Mouse (Mus musculus) CH12.LX (cell line): ENCODE data around the gene Fam69a. TPM values are rescaled to one million over a fixed set of nuclear protein-coding genes. Genes with fewer than 3 reads are reported as not detected.

Experiments
- DNase-seq: peaks from one replicate; pipeline ENCODE4 v3.0.0-alpha.2; 2013; ENCODE audit errors: extremely low read depth
- H3K27ac ChIP-seq: 2 replicates; pipeline ENCODE4 v1.5.1; 2012; ENCODE audit warnings: low read depth, mild to moderate bottlenecking, control low read depth, moderate library complexity; ENCODE audit not compliant: insufficient read depth
- H3K27me3 ChIP-seq: replicated peaks from 2 replicates; pipeline ENCODE3; 2012; ENCODE audit warnings: inconsistent platforms
- H3K36me3 ChIP-seq, 2 experiments: replicated peaks in 1 of 2; 2 replicates each; pipeline versions ENCODE3 to v1.6.1; 2012; ENCODE audit warnings: inconsistent platforms in 1 of 2, low read length in 1 of 2, mild to moderate bottlenecking in 1 of 2, mixed read lengths in 1 of 2, moderate library complexity in 1 of 2; ENCODE audit not compliant: control insufficient read depth in 1 of 2, insufficient read depth in 1 of 2
- H3K4me1 ChIP-seq, 2 experiments: 2 replicates each; pipeline ENCODE4 v1.6.1; 2012; ENCODE audit warnings: inconsistent platforms in 1 of 2, moderate library complexity in 1 of 2; ENCODE audit not compliant: insufficient read depth in 2 of 2, control insufficient read depth in 1 of 2
- H3K4me2 ChIP-seq: 2 replicates; pipeline ENCODE4 v1.6.1; 2012; ENCODE audit warnings: low read depth, mild to moderate bottlenecking, control low read depth; ENCODE audit not compliant: poor library complexity, insufficient read depth, severe bottlenecking
- H3K4me3 ChIP-seq, 3 experiments: fragments of 150-350 bp in 1 of 3; sonication (generic) in 1 of 3; replicated peaks in 1 of 3; 2 replicates each; pipeline versions ENCODE3 to v1.5.1; 2011 to 2012; ENCODE audit warnings: low read depth in 2 of 3, low read length in 2 of 3, mild to moderate bottlenecking in 2 of 3, moderate library complexity in 2 of 3, control low read depth in 1 of 3, improper control_type of control experiment in 1 of 3, inconsistent platforms in 1 of 3, mixed read lengths in 1 of 3; ENCODE audit not compliant: poor library complexity in 1 of 3
- H3K79me2 ChIP-seq: replicated peaks from 2 replicates; pipeline ENCODE4 v1.6.1; 2012; ENCODE audit warnings: mild to moderate bottlenecking, moderate library complexity; ENCODE audit not compliant: control insufficient read depth, poor library complexity, insufficient read depth, severe bottlenecking; ENCODE audit errors: extremely low read depth
- H3K9ac ChIP-seq: 2 replicates; pipeline ENCODE4 v1.6.1; 2012; ENCODE audit warnings: low read depth, mild to moderate bottlenecking, control low read depth, moderate library complexity; ENCODE audit not compliant: insufficient read depth
- H3K9me3 ChIP-seq: replicated peaks from 2 replicates; pipeline ENCODE3; 2012; ENCODE audit warnings: low read length, inconsistent platforms, mixed read lengths
- CTCF ChIP-seq, 2 experiments: IDR thresholded peaks in 1 of 2; conservative IDR thresholded peaks in 1 of 2; 2 replicates each; pipeline ENCODE4 v1.5.1; 2011 to 2012; ENCODE audit warnings: low read depth in 2 of 2, low read length in 2 of 2, improper control_type of control experiment in 1 of 2, inconsistent platforms in 1 of 2, mild to moderate bottlenecking in 1 of 2, moderate library complexity in 1 of 2
- EP300 ChIP-seq: IDR thresholded peaks from 2 replicates; pipeline ENCODE4 v1.6.1; 2011; ENCODE audit warnings: low read length, improper control_type of control experiment
- ETS1 ChIP-seq: conservative IDR thresholded peaks from 2 replicates; pipeline ENCODE4 v1.6.1; 2012; ENCODE audit warnings: low read depth, mild to moderate bottlenecking, inconsistent platforms, low read length, improper control_type of control experiment, moderate library complexity
- JUN ChIP-seq: IDR thresholded peaks from 2 replicates; pipeline ENCODE4 v1.6.1; 2011; ENCODE audit warnings: low read depth, mild to moderate bottlenecking, low read length, improper control_type of control experiment, moderate library complexity; ENCODE audit not compliant: insufficient read depth
- JUND ChIP-seq: conservative IDR thresholded peaks from 2 replicates; pipeline ENCODE4 v1.6.1; 2011; ENCODE audit warnings: low read depth, low read length, improper control_type of control experiment
- KAT2A ChIP-seq: IDR thresholded peaks from 2 replicates; pipeline ENCODE4 v1.6.1; 2012; ENCODE audit warnings: low read length, improper control_type of control experiment, inconsistent platforms; ENCODE audit not compliant: insufficient replicate concordance
- MAFK ChIP-seq: IDR thresholded peaks from 2 replicates; pipeline ENCODE4 v1.6.1; 2011; ENCODE audit warnings: low read length, improper control_type of control experiment; ENCODE audit not compliant: insufficient replicate concordance
- MAX ChIP-seq: IDR thresholded peaks from 2 replicates; pipeline ENCODE4 v1.6.1; 2011; ENCODE audit warnings: low read length, improper control_type of control experiment
- MAZ ChIP-seq: IDR thresholded peaks from 2 replicates; pipeline ENCODE4 v1.6.1; 2012; ENCODE audit warnings: low read depth, mild to moderate bottlenecking, inconsistent platforms, low read length, improper control_type of control experiment, moderate library complexity
- MEF2A ChIP-seq: IDR thresholded peaks from 2 replicates; pipeline ENCODE4 v1.6.1; 2014; ENCODE audit warnings: low read depth, mild to moderate bottlenecking, inconsistent platforms, low read length, improper control_type of control experiment, borderline replicate concordance
- MXI1 ChIP-seq: IDR thresholded peaks from 2 replicates; pipeline ENCODE4 v1.6.1; 2011; ENCODE audit warnings: mild to moderate bottlenecking, low read depth, low read length, improper control_type of control experiment
- MYC ChIP-seq: IDR thresholded peaks from 2 replicates; pipeline ENCODE4 v1.6.1; 2011; ENCODE audit warnings: low read depth, mild to moderate bottlenecking, improper control_type of control experiment, low read length
- POLR2A ChIP-seq: IDR thresholded peaks from 2 replicates; pipeline ENCODE4 v1.6.1; 2011; ENCODE audit warnings: low read depth, mild to moderate bottlenecking, improper control_type of control experiment, low read length
- POLR2AphosphoS2 ChIP-seq: IDR thresholded peaks from 2 replicates; pipeline ENCODE4 v1.6.1; 2011; ENCODE audit warnings: low read depth, low read length, improper control_type of control experiment
- RCOR1 ChIP-seq: conservative IDR thresholded peaks from 2 replicates; pipeline ENCODE4 v1.6.1; 2012; ENCODE audit warnings: low read depth, mild to moderate bottlenecking, inconsistent platforms, low read length, improper control_type of control experiment
- TBP ChIP-seq: conservative IDR thresholded peaks from 2 replicates; pipeline ENCODE4 v1.6.1; 2011; ENCODE audit warnings: low read depth, low read length, improper control_type of control experiment
- UBTF ChIP-seq: IDR thresholded peaks from 2 replicates; pipeline ENCODE4 v1.6.1; 2012; ENCODE audit warnings: low read depth, mild to moderate bottlenecking, inconsistent platforms, low read length, improper control_type of control experiment, moderate library complexity
- USF1 ChIP-seq: IDR thresholded peaks from 2 replicates; pipeline ENCODE4 v1.6.1; 2014; ENCODE audit warnings: low read depth, mild to moderate bottlenecking, inconsistent platforms, low read length, improper control_type of control experiment
- USF2 ChIP-seq: conservative IDR thresholded peaks from 2 replicates; pipeline ENCODE4 v1.6.1; 2011; ENCODE audit warnings: low read depth, low read length, improper control_type of control experiment
- ZKSCAN1 ChIP-seq: IDR thresholded peaks from 2 replicates; pipeline ENCODE4 v1.6.1; 2012; ENCODE audit warnings: low read depth, inconsistent platforms, low read length, improper control_type of control experiment, borderline replicate concordance
- ZMIZ1 ChIP-seq: IDR thresholded peaks from 2 replicates; pipeline ENCODE4 v1.6.1; 2012; ENCODE audit warnings: low read depth, mild to moderate bottlenecking, inconsistent platforms, low read length, improper control_type of control experiment
- dilution Hi-C: fragments of 300-500 bp; cut with MboI; formaldehyde crosslinking; loops from 2 replicates; pipeline ENCODE4 v1.14.3; 2020; ENCODE audit warnings: low sequenced_read_pairs; ENCODE audit not compliant: extremely low pct_unique_long_range_greater_than_20kb, extremely low pct_ligation_motif_present
- in situ Hi-C: fragments of 300-500 bp; cut with MboI; formaldehyde crosslinking; loops from 3 replicates; pipeline ENCODE4 v1.14.3; 2019; ENCODE audit warnings: low sequenced_read_pairs, low pct_ligation_motif_present, low pct_unique_long_range_greater_than_20kb, mixed read lengths
- polyA plus RNA-seq: library from polyadenylated mRNA; unstranded; fragments of >175 nt; gene quantifications from 2 replicates; pipeline ENCODE4 v1.2.1, GENCODE M21; 2012; ENCODE audit warnings: low read depth; ENCODE audit not compliant: insufficient read length
- total RNA-seq, 2 experiments: library from RNA; depleted of rRNA; stranded (reverse); fragments of 300-350 nt in 1 of 2; fragments of >200 nt in 1 of 2; gene quantifications; 2 replicates each; pipeline ENCODE4 v1.2.3; 2012 to 2014

Gene Fam69a
- total and polyA plus RNA-seq, 3 experiments = 4.2 to 14.2 (median 6.5) TPM

DNA sequence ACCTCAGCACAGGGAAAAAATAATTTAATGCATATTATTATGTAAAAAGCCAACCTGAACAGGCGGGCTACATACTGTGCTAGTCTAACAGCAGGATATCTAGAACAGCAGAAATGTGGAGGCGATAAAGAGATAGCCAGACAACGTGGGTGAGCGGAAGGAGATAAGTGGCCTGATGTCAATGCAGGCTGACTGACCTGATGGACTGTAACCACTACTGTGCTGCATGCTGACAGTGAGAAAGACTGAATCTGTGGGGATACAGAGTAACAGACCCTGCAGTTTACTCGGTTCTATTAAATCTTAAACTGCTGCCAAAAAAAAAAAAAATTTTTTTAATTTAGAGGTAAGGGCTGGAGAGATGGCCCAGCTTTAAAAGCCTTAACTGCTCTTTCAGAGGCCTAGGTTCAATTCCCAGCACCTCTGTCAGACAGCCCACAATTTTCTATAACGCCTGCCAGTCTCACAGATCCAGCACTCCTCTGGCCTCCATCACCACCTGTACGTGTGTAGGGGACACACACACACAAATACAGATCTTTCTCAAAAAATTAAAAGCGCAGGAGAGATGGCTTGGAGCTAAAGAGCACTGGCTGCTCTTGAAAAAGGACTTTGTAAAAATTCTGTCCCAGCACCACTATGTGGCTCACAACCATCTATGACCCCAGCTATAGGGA, 27.1 kb downstream of the Fam69a start:
- peak overlapping the region; percentile 58 for H3K4me2 ChIP-seq
- peak overlapping the region; percentile 53; the same call in 1 of the 2 replicates for H3K9ac ChIP-seq
- in situ Hi-C loops (no loop called here), dilution Hi-C loops (no loop called here)
- no peak overlapping the region for H3K27ac ChIP-seq
- peaks cover 11 to 28% of the 10 kb centered on the region in 2 experiments for H3K4me1 ChIP-seq
- H3K36me3 ChIP-seq = no peaks in the 10 kb centered on the region
- no peak for DNase-seq
- H3K9me3 ChIP-seq = no peaks in the 10 kb centered on the region
- H3K27me3 ChIP-seq = no peaks in the 10 kb centered on the region
- peak overlapping the region in 1 of 3 experiments; percentile 62 for H3K4me3 ChIP-seq
- TF ChIP-seq USF1 (no peak), JUN (no peak), MAFK (no peak), MYC (no peak), UBTF (no peak), USF2 (no peak), ZKSCAN1 (no peak), RCOR1 (no peak), ETS1 (no peak), CTCF (conservative IDR thresholded peaks at IDR 0.05 in 1 of 2, IDR thresholded peaks at IDR 0.05 in 1 of 2; ENCODE audit: low read depth in 2 of 2, low read length in 2 of 2) (no peak), POLR2AphosphoS2 (no peak), ZMIZ1 (no peak), JUND (no peak), KAT2A (no peak)
- 0 out of 2 replicates have a peak, but pooled peaks cover 4% of the 10 kb centered on the region for H3K79me2 ChIP-seq

DNA sequence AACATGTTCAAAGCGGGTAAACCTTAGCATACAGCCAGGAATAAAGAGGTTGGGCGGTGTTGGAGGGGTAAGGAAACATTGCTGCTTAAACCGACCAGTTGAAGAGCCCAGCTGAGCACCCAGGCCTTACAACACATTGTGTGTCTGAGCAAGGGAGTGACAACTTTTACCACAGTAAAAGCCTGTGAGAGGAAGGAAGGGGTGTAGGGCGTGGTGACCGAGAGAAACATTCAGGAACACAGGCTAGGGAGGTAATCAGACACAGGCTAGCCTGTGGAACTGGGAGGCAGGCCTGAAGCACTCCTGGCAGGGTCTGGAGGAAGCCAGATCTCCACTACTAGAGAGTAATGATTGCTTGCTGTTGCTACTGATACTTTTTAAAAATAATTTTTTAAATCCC, 36.2 kb downstream of the Fam69a start:
- no peaks in the 10 kb centered on the region for H3K36me3 ChIP-seq
- no peak for DNase-seq

More for the DNA sequence above, 36.2 kb downstream of the Fam69a start:
- no peak overlapping the region for H3K27ac ChIP-seq
- TF ChIP-seq MAFK (no peak), CTCF (conservative IDR thresholded peaks at IDR 0.05 in 1 of 2, IDR thresholded peaks at IDR 0.05 in 1 of 2; ENCODE audit: low read depth in 2 of 2, low read length in 2 of 2) (no peak), JUN (no peak), EP300 (no peak), MAX (no peak), MEF2A (no peak), POLR2A (no peak), USF1 (no peak), TBP (no peak), POLR2AphosphoS2 (no peak), MAZ (no peak), ZKSCAN1 (no peak), MXI1 (no peak)
- H3K4me2 ChIP-seq = no peak overlapping the region
- dilution Hi-C loops = no loop called here
- no peak overlapping the region for H3K9ac ChIP-seq
- in situ Hi-C loops = no loop called here
- no peaks in the 10 kb centered on the region for H3K79me2 ChIP-seq
- no peak overlapping the region for H3K4me3 ChIP-seq
- H3K27me3 ChIP-seq = no peaks in the 10 kb centered on the region
- H3K9me3 ChIP-seq = no peaks in the 10 kb centered on the region
- peaks cover 3 to 43% of the 10 kb centered on the region in 2 experiments; a peak in 3 of 4 replicates for H3K4me1 ChIP-seq
